Mouse (Mus musculus) macrophage (primary cell): ENCODE measurements around the gene Cntn3. TPM values are rescaled to one million over a fixed set of nuclear protein-coding genes. Genes with fewer than 3 reads are reported as not detected.

Source experiments
- H3K27ac ChIP-seq: fragments of 350-480 bp; formaldehyde crosslinking; 2 replicates; pipeline ENCODE4 v1.9.0; 2021
- H3K36me3 ChIP-seq: fragments of 350-480 bp; formaldehyde crosslinking; 2 replicates; pipeline ENCODE4 v1.9.0; 2021; ENCODE audit errors: inconsistent target
- H3K4me3 ChIP-seq: fragments of 350-480 bp; formaldehyde crosslinking; 2 replicates; pipeline ENCODE4 v1.9.0; 2021; ENCODE audit errors: inconsistent target
- H3K79me2 ChIP-seq: fragments of 350-480 bp; formaldehyde crosslinking; 2 replicates; pipeline ENCODE4 v1.9.0; 2021; ENCODE audit errors: inconsistent target
- WGBS: methylation state at CpG from one replicate; pipeline ENCODE4 v1.1.7; 2026; ENCODE audit warnings: inconsistent platforms; ENCODE audit not compliant: missing documents; 5-methylcytosine and 5-hydroxymethylcytosine counted together
- polyA plus RNA-seq: library from polyadenylated mRNA; stranded (reverse); fragments of 250-400 nt; gene quantifications from 3 replicates; pipeline ENCODE4 v1.2.4, GENCODE M21; 2018; ENCODE audit warnings: inconsistent platforms

Cntn3 gene
- polyA plus RNA-seq, 1 experiment from 2014 or later: not detected

DNA sequence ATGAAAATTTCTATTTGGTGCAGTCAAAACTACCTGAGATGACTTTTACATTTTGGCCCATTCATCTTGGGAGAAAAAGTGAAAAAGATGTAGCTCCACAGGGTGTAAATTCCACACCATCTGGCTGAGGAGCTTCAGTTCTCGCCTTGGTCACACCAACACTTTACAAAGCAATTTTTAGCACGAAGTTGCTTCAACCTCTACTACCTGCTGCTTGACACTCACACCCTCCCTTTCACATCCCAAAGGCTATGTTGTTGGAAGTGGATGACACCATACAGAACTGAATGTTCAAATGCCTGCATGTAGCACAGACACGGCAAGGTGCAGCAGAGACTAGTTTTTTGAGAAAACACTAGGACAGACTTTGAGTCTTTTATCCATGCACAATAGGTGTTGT is 240.8 kb downstream of the Cntn3 start:
- WGBS: 80% methylated on average over 3 of the region's 3 CpGs
- Histone ChIP-seq H3K27ac (no peak overlapping the region), H3K4me3 (no peak overlapping the region), H3K36me3 (no peaks in the 10 kb centered on the region), H3K79me2 (no peaks in the 10 kb centered on the region)

DNA sequence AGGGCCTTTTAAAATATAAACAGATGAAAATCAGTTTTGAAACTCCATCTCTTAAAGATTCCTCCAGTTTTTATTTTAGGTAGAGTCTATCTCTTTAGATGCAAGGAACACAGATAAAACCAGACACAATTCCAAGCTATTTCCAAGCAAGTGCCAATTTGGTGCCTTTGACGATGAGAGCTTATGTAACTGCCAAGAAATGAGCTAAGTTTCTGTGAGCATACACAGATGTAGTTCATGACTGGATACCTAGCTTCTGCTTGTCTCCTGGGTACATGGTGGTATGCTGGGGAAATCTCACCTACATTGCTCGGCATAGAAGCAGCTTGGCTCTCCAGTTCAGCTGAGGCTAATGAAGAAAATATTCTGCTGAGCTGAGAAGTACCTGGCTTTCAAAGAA is 246.2 kb downstream of the Cntn3 start:
- 81% methylated on average over 2 of the region's 2 CpGs for WGBS
- no peak overlapping the region for H3K4me3 ChIP-seq
- no peaks in the 10 kb centered on the region for H3K79me2 ChIP-seq

DNA sequence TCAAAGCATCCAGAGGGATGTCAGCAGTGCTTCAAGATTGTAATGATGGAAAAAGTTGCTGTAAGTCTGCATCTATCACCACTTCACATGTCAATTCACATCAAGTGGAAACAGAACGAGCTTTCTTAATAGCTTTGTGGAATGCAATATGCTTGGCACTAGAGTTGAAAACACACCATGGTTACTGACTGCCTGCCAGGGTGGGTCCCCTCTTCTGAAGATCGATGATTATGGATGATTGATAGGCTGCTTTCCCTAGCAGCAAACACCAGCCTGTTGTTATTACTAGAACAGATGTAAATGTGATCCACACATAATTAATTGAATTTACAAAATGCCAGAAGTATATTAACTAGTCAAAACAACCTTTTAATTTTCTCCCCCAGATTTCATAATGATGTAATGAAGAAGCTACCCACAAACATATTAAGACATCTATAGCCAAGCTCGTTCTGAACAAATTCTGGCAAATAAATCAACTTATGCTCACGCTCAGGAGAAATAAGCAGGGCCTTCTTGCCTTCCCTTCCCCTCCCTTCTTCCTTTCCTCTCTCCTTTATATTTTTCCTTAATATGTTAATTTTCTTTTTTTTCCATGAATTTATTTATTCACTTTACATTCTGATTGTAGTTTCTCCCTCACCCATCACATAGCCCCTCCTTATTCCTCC is 250.2 kb downstream of the Cntn3 start:
- 76% methylated on average over 4 of the region's 4 CpGs for WGBS
- no peak overlapping the region for H3K4me3 ChIP-seq
- no peaks in the 10 kb centered on the region for H3K79me2 ChIP-seq
- H3K27ac ChIP-seq: no peak overlapping the region
- H3K36me3 ChIP-seq: no peaks in the 10 kb centered on the region

More for the DNA sequence above, 246.2 kb downstream of the Cntn3 start:
- Histone ChIP-seq H3K36me3 (no peaks in the 10 kb centered on the region), H3K27ac (no peak overlapping the region)

DNA sequence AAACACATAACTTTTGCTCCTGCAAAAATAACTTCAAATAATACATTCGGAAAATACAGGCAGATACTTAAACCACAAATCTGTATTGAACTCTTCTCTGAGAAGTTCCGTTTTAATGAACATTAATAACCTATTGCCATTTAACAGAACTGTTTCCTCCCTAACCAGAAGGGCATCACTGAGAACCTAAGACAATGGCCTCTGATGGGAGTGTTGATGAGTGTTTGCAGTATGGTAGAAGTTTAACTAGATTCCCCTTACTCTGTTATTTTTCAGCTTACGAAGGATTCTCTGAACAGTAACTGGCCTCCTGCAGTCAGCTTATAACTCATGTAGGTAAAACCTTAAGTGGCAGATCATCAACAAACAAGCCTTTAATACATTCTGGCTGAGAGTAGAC is 253.1 kb downstream of the Cntn3 start:
- no peak overlapping the region for H3K4me3 ChIP-seq
- WGBS: 91% methylated on average over 3 of the region's 3 CpGs
- H3K36me3 ChIP-seq: no peaks in the 10 kb centered on the region
- H3K27ac ChIP-seq: no peak overlapping the region
- H3K79me2 ChIP-seq: no peaks in the 10 kb centered on the region

- no peak overlapping the region for H3K27ac ChIP-seq
- H3K36me3 ChIP-seq: no peaks in the 10 kb centered on the region
- WGBS: 83% methylated on average over 2 of the region's 2 CpGs
- no peaks in the 10 kb centered on the region for H3K79me2 ChIP-seq
- H3K4me3 ChIP-seq: no peak overlapping the region
Measured at GRCm38 (mm10) chr6:102282889-102283288, 290.0 kb downstream of the Cntn3 start.

DNA sequence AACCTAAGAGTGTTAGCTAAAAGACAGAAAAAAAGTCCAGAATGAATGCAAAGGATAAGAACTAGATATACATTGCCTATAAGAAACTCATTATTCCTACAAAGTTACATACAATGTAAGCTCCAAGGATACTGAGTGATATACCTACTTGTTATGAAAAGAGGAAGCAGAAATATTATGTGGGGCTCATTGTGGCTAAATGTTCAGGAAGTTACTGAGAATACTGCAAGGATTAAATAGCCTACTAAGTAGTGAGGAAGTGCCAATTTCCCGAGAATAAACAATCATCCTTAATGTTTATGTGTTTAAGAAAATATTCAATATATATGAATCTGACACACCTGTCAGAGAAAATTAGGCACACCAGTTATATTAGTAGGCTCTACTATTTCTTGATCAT is 341.9 kb downstream of the Cntn3 start:
- WGBS: 11% methylated on average over 1 of the region's 1 CpGs
- no peaks in the 10 kb centered on the region for H3K36me3 ChIP-seq
- H3K79me2 ChIP-seq: no peaks in the 10 kb centered on the region
- H3K4me3 ChIP-seq: no peak overlapping the region
- H3K27ac ChIP-seq: no peak overlapping the region

DNA sequence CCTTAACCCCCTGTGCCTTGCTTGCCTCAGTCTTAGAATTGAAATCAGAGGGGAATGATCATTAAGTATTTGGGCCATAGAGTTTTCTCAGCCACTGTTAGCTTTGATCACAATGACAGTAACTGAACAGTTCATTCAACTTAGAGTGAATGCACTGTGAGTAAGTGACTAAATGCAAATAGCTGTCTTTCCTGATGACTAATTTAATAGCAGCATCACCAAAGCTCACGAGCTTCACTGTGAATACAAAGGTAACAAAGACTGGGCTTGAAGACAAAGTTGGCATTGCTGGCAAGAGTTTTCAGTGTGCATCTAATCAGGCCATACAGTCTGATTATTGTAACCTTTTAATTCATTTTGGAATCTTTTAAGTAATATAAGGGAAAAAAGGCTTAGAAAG is 386.6 kb downstream of the Cntn3 start:
- 65% methylated on average over 1 of the region's 1 CpGs for WGBS
- H3K79me2 ChIP-seq: no peaks in the 10 kb centered on the region
- H3K36me3 ChIP-seq: no peaks in the 10 kb centered on the region
- H3K4me3 ChIP-seq: no peak overlapping the region
- no peak overlapping the region for H3K27ac ChIP-seq

GRCm38 (mm10) chr6:102170913-102171312 is 402.0 kb downstream of the Cntn3 start:
- 34% methylated on average over 6 of the region's 6 CpGs for WGBS
- no peaks in the 10 kb centered on the region for H3K36me3 ChIP-seq
- no peaks in the 10 kb centered on the region for H3K79me2 ChIP-seq

DNA sequence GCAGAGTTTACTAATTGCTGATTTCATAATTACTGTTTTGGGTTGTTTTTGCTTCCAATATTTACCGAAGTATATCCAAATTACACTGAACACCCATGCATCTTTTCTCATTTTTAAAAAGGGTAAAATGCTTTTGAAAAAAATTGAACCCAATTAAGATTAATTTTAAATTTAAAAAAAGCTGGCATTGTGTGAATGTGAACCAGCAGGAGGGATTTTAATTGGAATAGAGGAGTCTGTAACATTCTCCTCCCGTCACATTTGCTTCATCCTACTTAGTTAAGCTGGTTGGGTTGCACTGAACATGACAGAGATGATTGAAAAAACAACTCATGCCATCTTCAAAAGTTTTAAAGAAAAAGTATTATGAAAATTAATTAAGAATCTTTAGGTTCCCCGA is 411.7 kb downstream of the Cntn3 start:
- Histone ChIP-seq H3K36me3 (no peaks in the 10 kb centered on the region), H3K27ac (no peak overlapping the region), H3K79me2 (no peaks in the 10 kb centered on the region), H3K4me3 (no peak overlapping the region)
- 71% methylated on average over 3 of the region's 3 CpGs for WGBS

More at GRCm38 (mm10) chr6:102170913-102171312, 402.0 kb downstream of the Cntn3 start:
- Histone ChIP-seq H3K27ac (no peak overlapping the region), H3K4me3 (no peak overlapping the region)

- H3K79me2 ChIP-seq: no peaks in the 10 kb centered on the region
- H3K4me3 ChIP-seq: no peak overlapping the region
- H3K36me3 ChIP-seq: no peaks in the 10 kb centered on the region
- H3K27ac ChIP-seq: no peak overlapping the region
- WGBS: 98% methylated on average over 4 of the region's 4 CpGs
Measured at GRCm38 (mm10) chr6:102121676-102122075, 451.2 kb downstream of the Cntn3 start.

GRCm38 (mm10) chr6:102120003-102120402 is 452.9 kb downstream of the Cntn3 start:
- Histone ChIP-seq H3K4me3 (no peak overlapping the region), H3K79me2 (no peaks in the 10 kb centered on the region), H3K36me3 (no peaks in the 10 kb centered on the region), H3K27ac (no peak overlapping the region)
- WGBS: 72% methylated on average over 2 of the region's 2 CpGs

DNA sequence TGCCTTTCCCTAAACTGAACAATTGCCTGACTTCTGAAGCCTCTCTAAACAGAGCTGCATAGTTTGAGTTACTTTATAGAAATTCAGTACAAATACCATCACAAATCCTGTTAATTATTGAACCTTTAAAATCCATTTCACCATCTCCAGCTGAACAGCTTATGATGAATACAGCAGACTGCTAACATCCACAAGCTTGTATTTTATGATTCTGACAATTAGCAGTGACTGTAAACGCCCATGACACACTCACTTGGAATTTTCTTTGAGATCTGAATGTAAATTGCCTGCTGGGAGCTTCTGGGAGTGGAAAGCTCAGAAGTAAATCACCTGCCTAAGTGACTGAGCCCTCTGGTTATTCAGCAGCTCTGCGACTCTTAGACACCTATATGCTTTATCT is 459.3 kb downstream of the Cntn3 start:
- 63% methylated on average over 2 of the region's 2 CpGs for WGBS
- Histone ChIP-seq H3K79me2 (no peaks in the 10 kb centered on the region), H3K4me3 (no peak overlapping the region), H3K27ac (no peak overlapping the region), H3K36me3 (no peaks in the 10 kb centered on the region)
